In the genomic region with DNA sequence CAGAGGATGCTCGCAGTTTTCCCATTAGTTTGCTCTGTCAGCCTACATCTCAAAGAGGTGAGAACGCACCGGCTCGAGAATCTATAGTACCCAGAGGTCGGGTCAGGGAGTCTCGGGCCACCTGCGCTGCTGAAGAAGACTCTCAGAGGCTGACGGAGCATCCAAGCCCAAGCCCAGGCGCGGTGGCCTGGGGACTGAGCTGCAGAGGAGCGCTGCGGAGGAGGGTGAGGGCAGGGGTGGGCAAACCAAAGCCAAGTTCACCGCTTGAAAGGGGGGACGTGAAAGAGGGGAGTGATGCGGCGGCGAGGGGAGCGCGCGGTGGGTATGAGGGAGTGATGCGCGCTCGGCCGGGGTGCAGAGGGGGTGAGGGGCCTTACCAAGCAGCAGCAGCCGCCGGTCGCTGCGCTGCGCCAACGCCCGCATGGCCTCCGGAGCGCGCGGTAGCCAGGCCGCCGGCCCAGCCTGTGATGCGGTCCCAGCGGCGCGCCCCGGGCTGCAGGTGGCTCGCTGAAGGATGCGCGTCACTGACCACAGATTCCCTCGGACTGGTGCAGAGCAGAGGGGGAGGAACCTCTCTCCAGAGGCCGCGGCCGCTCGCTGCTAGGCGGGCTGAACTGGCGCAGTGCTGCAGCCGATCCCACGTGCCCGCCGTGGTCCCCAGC, we compare ENCODE assay signal across 8 mouse cellular contexts. TPM values are rescaled to one million over a fixed set of nuclear protein-coding genes. Genes with fewer than 3 reads are reported as not detected.
DNase-seq lines count a peak whose midpoint lies in the region; ATAC-seq lines count a peak whose summit lies in the region.

A gene (minus strand): TSS at position 647 of the 662 bp plus-strand sequence.

- ATAC-seq in granulocyte monocyte progenitor cell, adult 5-6 weeks (replicated peaks; ENCODE audit: poor library complexity, severe bottlenecking) = peak; percentile 93
- ATAC-seq in megakaryocyte, adult 5-6 weeks (ENCODE audit: poor library complexity, severe bottlenecking) = peak; percentile 96

- DNase-seq in ovary, postnatal 36 days (ENCODE audit: low spot score) = peak; percentile 18
- DNase-seq in ovary, adult 18-20 months (ENCODE audit: low spot score) = no peak
- peak; percentile 53 for DNase-seq in cerebellum, adult 8-10 months
- peak; percentile 58 for DNase-seq in kidney, postnatal 10 days
- DNase-seq in right cerebral cortex, postnatal 10 days (ENCODE audit: low spot score in 2 of 2) = peak; percentile 36 to 40
- no peak for DNase-seq in urinary bladder, adult 2 months (ENCODE audit: low spot score)

RNA-seq across cellular contexts. Expression of the gene that starts here (rescaled TPM):
- total RNA-seq in granulocyte monocyte progenitor cell, adult 5-6 weeks (2014; fragmentation: Nextera tagmentation) = 5.3 and 12.4 TPM in 2 replicates
- total RNA-seq in granulocyte monocyte progenitor cell, adult 5-6 weeks (2017) = 4.7 and 7.3 TPM in 2 replicates
- 8.1 TPM in 2 replicates for total RNA-seq in megakaryocyte, adult 5-6 weeks (2015)
- total RNA-seq in megakaryocyte, adult 5-6 weeks (2017) = 14.1 and 16.2 TPM in 2 replicates
- 1.1 and 1.7 TPM in 2 replicates for polyA plus RNA-seq in urinary bladder, adult 2 months (2012; rRNA removed)

Comparison
In these comparisons a context has a peak if more than half of its experiments do, and no peak if none do; other contexts are left out.
1. DNase-seq: peak in ovary, postnatal 36 days (single experiment), cerebellum, adult 8-10 months (single experiment), kidney, postnatal 10 days (single experiment) and right cerebral cortex, postnatal 10 days (2 of 2); none in ovary, adult 18-20 months (single experiment) and urinary bladder, adult 2 months (single experiment).